Mouse (Mus musculus) lung, postnatal 0 days (tissue): Measurements from ENCODE around the gene Fank1. TPM values are rescaled to one million over a fixed set of nuclear protein-coding genes. Genes with fewer than 3 reads are reported as not detected.

ENCODE experiments used
- ATAC-seq: fragments of 200-750 bp; cut with Nextera tagmentation; 2 replicates; pipeline ENCODE4 v1.8.0; 2017; ENCODE audit warnings: moderate library complexity
- DNase-seq: peaks from one replicate; pipeline ENCODE4 v3.0.0-alpha.2; 2016; ENCODE audit warnings: low spot score
- H3K27ac ChIP-seq: fragments of 300-500 bp; sonication (generic); 2 replicates; pipeline ENCODE4 v1.5.1; 2014; ENCODE audit warnings: antibody characterized with exemption, mild to moderate bottlenecking, low read length, mixed read lengths
- H3K27me3 ChIP-seq: fragments of 300-500 bp; sonication (generic); replicated peaks from 2 replicates; pipeline ENCODE4 v1.6.1; 2014; ENCODE audit warnings: low read length, mixed read lengths; ENCODE audit not compliant: insufficient read depth
- H3K36me3 ChIP-seq: fragments of 300-500 bp; sonication (generic); 2 replicates; pipeline ENCODE4 v1.6.1; 2014; ENCODE audit warnings: low read length, mixed read lengths; ENCODE audit not compliant: insufficient read depth
- H3K4me1 ChIP-seq: fragments of 300-500 bp; sonication (generic); 2 replicates; pipeline ENCODE4 v1.6.1; 2014; ENCODE audit warnings: antibody characterized with exemption, low read depth, low read length, mixed read lengths; ENCODE audit not compliant: insufficient read depth
- H3K4me2 ChIP-seq: fragments of 300-500 bp; sonication (generic); replicated peaks from 2 replicates; pipeline ENCODE4 v1.6.1; 2014; ENCODE audit warnings: low read depth, mild to moderate bottlenecking, low read length, moderate library complexity, mixed read lengths
- H3K4me3 ChIP-seq: fragments of 300-500 bp; sonication (generic); 2 replicates; pipeline ENCODE4 v1.5.1; 2014; ENCODE audit warnings: low read depth, low read length
- H3K9ac ChIP-seq: fragments of 300-500 bp; sonication (generic); replicated peaks from 2 replicates; pipeline ENCODE4 v1.6.1; 2014; ENCODE audit warnings: low read depth, mild to moderate bottlenecking
- H3K9me3 ChIP-seq: fragments of 300-500 bp; sonication (generic); 2 replicates; pipeline ENCODE4 v1.6.1; 2016; ENCODE audit warnings: low read length, mixed read lengths
- CTCF ChIP-seq: IDR thresholded peaks from 2 replicates; pipeline ENCODE4 v1.5.1; 2016; ENCODE audit warnings: antibody characterized with exemption, mild to moderate bottlenecking
- EP300 ChIP-seq: IDR thresholded peaks from 2 replicates; pipeline ENCODE4 v1.6.1; 2016; ENCODE audit warnings: antibody characterized with exemption, mild to moderate bottlenecking, control low read depth
- WGBS: fragments of 180-500 bp; shearing (Covaris S2); extraction: QIAGEN DNeasy Blood & Tissue Kit; methylation state at CpG from one replicate; pipeline ENCODE4 v1.1.7; 2014; 5-methylcytosine and 5-hydroxymethylcytosine counted together
- polyA plus RNA-seq: library from polyadenylated mRNA; unstranded; fragments of >200 nt; fragmentation: Nextera tagmentation; extraction: Ambion mirVana; gene quantifications from 2 replicates; pipeline ENCODE4 v1.2.1, GENCODE M21; 2015

Fank1 gene
- polyA plus RNA-seq, 1 experiment from 2014 or later, result 6.8 TPM

GRCm38 (mm10) chr7:133801823-133802222, 25.2 kb downstream of the Fank1 start:
- H3K4me3 ChIP-seq, result no peak overlapping the region
- WGBS, result 15% methylated on average over 6 of the region's 6 CpGs
- H3K4me2 ChIP-seq, result no peak overlapping the region
- no peak overlapping the region for H3K9ac ChIP-seq
- H3K27ac ChIP-seq, result no peak overlapping the region
- H3K27me3 ChIP-seq, result no peaks in the 10 kb centered on the region
- H3K4me1 ChIP-seq, result no peaks in the 10 kb centered on the region
- H3K9me3 ChIP-seq, result no peaks in the 10 kb centered on the region
- DNase-seq (peak; percentile 11), ATAC-seq (no peak)
- no peaks in the 10 kb centered on the region for H3K36me3 ChIP-seq
- no peak for TF ChIP-seq CTCF
- TF ChIP-seq EP300, result no peak

- TF ChIP-seq EP300, result no peak
- TF ChIP-seq CTCF, result peak; percentile 94
- H3K4me1 ChIP-seq, result no peaks in the 10 kb centered on the region
- H3K4me3 ChIP-seq, result no peak overlapping the region
- H3K36me3 ChIP-seq, result no peaks in the 10 kb centered on the region
- no peak overlapping the region for H3K4me2 ChIP-seq
- DNase-seq, result peak; percentile 78
- no peaks in the 10 kb centered on the region for H3K27me3 ChIP-seq
- no peak overlapping the region for H3K27ac ChIP-seq
- no peak overlapping the region for H3K9ac ChIP-seq
- 37% methylated on average over 7 of the region's 7 CpGs for WGBS
- ATAC-seq, result peak; percentile 84
- no peaks in the 10 kb centered on the region for H3K9me3 ChIP-seq
These were observed 29.0 kb downstream of the Fank1 start for GRCm38 (mm10) chr7:133805614-133806175.

- no peak overlapping the region for H3K9ac ChIP-seq
- no peaks in the 10 kb centered on the region for H3K27me3 ChIP-seq
- no peaks in the 10 kb centered on the region for H3K9me3 ChIP-seq
- WGBS, result 67% methylated on average over 7 of the region's 7 CpGs
- TF ChIP-seq EP300, result no peak
- TF ChIP-seq CTCF, result no peak
- H3K4me2 ChIP-seq, result no peak overlapping the region
- no peaks in the 10 kb centered on the region for H3K4me1 ChIP-seq
- ATAC-seq (no peak), DNase-seq (no peak)
- no peak overlapping the region for H3K27ac ChIP-seq
- no peaks in the 10 kb centered on the region for H3K36me3 ChIP-seq
- no peak overlapping the region for H3K4me3 ChIP-seq
These were observed 36.3 kb downstream of the Fank1 start for GRCm38 (mm10) chr7:133812927-133813326.

GRCm38 (mm10) chr7:133813331-133813730, 36.7 kb downstream of the Fank1 start:
- DNase-seq (no peak), ATAC-seq (no peak)
- H3K27me3 ChIP-seq, result no peaks in the 10 kb centered on the region
- H3K4me3 ChIP-seq, result no peak overlapping the region
- no peaks in the 10 kb centered on the region for H3K4me1 ChIP-seq
- H3K4me2 ChIP-seq, result no peak overlapping the region
- H3K9ac ChIP-seq, result no peak overlapping the region
- H3K9me3 ChIP-seq, result no peaks in the 10 kb centered on the region
- WGBS, result 65% methylated on average over 4 of the region's 4 CpGs
- TF ChIP-seq EP300, result no peak
- TF ChIP-seq CTCF, result no peak
- H3K27ac ChIP-seq, result no peak overlapping the region
- H3K36me3 ChIP-seq, result no peaks in the 10 kb centered on the region

- H3K4me1 ChIP-seq, result no peaks in the 10 kb centered on the region
- no peak overlapping the region for H3K9ac ChIP-seq
- no peaks in the 10 kb centered on the region for H3K9me3 ChIP-seq
- 86% methylated on average over 6 of the region's 6 CpGs for WGBS
- DNase-seq (no peak), ATAC-seq (no peak)
- H3K27ac ChIP-seq, result no peak overlapping the region
- TF ChIP-seq EP300 (no peak), CTCF (peak; percentile 16; the same call in 1 of the 2 replicates)
- H3K4me3 ChIP-seq, result no peak overlapping the region
- H3K27me3 ChIP-seq, result no peaks in the 10 kb centered on the region
- no peak overlapping the region for H3K4me2 ChIP-seq
- no peaks in the 10 kb centered on the region for H3K36me3 ChIP-seq
These were observed 47.1 kb downstream of the Fank1 start for GRCm38 (mm10) chr7:133823751-133824150.

- WGBS, result 96% methylated on average over 2 of the region's 2 CpGs
These were observed 47.9 kb downstream of the Fank1 start for GRCm38 (mm10) chr7:133824579-133824978.

GRCm38 (mm10) chr7:133828514-133828913, 51.9 kb downstream of the Fank1 start:
- H3K4me1 ChIP-seq, result no peaks in the 10 kb centered on the region
- no peaks in the 10 kb centered on the region for H3K36me3 ChIP-seq
- WGBS, result 51% methylated on average over 4 of the region's 4 CpGs
- ATAC-seq (no peak), DNase-seq (no peak)
- H3K27ac ChIP-seq, result no peak overlapping the region
- no peak overlapping the region for H3K9ac ChIP-seq
- H3K9me3 ChIP-seq, result no peaks in the 10 kb centered on the region
- no peak for TF ChIP-seq EP300
- no peak for TF ChIP-seq CTCF
- no peak overlapping the region for H3K4me3 ChIP-seq
- H3K27me3 ChIP-seq, result no peaks in the 10 kb centered on the region
- no peak overlapping the region for H3K4me2 ChIP-seq

More at GRCm38 (mm10) chr7:133824579-133824978, 47.9 kb downstream of the Fank1 start:
- Histone ChIP-seq H3K9me3 (no peaks in the 10 kb centered on the region), H3K4me2 (no peak overlapping the region), H3K4me3 (no peak overlapping the region), H3K4me1 (no peaks in the 10 kb centered on the region), H3K9ac (no peak overlapping the region), H3K27ac (no peak overlapping the region), H3K36me3 (no peaks in the 10 kb centered on the region), H3K27me3 (no peaks in the 10 kb centered on the region)
- TF ChIP-seq EP300 (no peak), CTCF (peak; percentile 53)
- DNase-seq (no peak), ATAC-seq (no peak)
